Mouse (Mus musculus): Measurements from ENCODE around the gene Btf3.
A peak's percentile ranks its signal among the peaks of the same experiment; 100 is the strongest.

Gene Btf3

DNA sequence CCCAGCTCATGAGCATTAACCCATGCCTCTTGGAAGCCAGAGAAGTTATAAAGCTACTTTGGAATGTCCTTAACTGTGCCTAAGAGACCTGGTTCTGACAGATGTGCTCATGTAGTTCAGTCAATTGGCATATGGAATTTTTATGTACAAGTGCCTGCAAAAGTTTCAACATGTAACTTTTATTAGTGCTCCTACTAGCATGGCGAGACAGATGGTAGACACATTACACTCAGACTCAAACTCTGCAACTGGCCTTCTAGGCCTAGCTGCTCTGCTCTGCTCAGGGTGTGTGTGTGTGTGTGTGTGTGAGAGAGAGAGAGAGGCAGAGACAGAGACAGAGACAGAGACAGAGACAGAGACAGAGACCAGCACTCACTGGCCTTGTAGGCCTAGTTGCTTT lies 19.4 kb upstream of the Btf3 start:
- no peak for DNase-seq

DNA sequence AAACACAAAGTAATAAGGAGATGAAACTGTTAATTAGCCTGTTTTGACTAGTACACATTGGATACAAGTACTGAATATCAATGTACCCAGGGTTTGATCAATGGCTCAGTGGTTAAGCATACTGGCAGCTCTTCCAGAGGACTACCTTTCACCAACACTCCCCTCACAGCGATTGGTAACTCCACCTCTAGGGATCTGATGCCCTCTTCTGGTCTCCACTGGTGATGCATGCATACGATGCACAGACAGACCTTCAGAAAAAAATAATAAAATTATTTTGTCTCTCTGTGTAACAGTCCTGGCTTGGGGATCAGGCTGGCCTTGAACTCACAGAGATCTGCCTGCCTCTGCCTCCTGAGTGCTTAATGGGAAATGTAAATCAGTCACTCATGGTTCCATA lies 15.3 kb upstream of the Btf3 start:
- peak; percentile 41 to 43 for DNase-seq

GRCm38 (mm10) chr13:98325034-98325433 lies 8.2 kb upstream of the Btf3 start:
- DNase-seq = no peak

DNA sequence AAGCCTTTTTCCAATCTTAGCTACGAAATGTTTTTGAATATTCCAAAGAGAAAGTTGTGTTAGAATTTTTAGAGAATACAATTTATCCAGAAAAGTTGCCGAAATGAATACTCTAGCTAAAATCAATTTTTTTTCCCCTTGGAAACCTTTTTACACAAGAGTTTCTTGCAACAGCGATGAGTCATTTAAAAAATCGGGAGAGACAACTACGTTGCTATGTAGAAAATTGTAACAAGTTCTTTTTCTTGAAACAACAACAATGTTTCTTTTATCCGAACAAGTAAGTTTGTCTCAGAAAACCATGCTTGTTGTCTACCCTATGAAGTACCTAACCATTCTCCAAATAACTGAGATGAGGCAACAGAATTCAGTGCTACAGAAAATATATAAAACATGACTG lies 1.1 kb upstream of the Btf3 start:
- DNase-seq = no peak

DNA sequence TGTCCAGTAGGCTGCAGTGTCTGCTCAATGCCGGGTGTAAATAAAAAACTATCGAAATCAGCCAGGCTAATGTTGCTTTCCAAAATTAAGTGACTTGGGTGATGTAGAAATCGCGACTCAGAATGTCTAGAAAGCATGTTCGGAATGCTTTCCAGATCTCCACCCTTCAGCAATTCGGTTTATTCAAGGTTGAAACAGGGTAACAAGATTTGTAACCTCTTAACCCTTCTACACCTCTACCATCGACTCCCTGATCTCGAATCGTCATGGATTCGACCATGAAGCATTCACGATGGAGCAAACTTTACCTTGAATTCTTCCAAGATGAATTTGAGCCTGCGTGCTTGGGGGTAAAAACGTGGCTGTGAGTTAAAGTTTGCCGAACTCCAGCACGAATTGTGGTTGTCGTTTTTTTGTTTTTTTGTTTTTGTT lies 456 bp upstream of the Btf3 start:
- no peak for DNase-seq

- DNase-seq = no peak
Observed at GRCm38 (mm10) chr13:98316140-98316479, 696 bp downstream of the Btf3 start.

GRCm38 (mm10) chr13:98315124-98315523 lies 1.7 kb downstream of the Btf3 start:
- DNase-seq = peak in 1 of 2 experiments; percentile 16

DNA sequence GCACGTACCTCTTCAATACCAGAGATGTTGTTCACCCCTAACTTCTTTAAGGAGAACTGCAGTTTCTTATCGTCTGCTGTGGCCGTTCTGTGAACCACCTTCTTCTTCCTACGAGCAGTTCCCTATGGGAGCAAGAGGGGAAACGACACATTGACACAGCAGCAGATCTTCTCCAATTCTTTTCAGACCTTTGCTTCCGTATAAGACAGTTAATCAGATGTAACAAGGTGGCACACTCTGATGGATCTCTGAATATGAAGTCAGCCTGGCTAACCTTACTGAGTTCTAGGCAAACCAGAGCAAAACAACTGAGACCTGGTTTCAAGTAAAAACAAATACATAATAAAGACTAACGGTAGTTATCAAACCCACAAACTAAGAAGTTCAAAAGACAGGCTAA lies 3.2 kb downstream of the Btf3 start:
- DNase-seq = no peak

GRCm38 (mm10) chr13:98311597-98311996 lies 5.2 kb downstream of the Btf3 start:
- DNase-seq = no peak

- no peak for DNase-seq
Observed at GRCm38 (mm10) chr13:98308724-98309123, 8.1 kb downstream of the Btf3 start.

GRCm38 (mm10) chr13:98308004-98308403 lies 8.8 kb downstream of the Btf3 start:
- no peak for DNase-seq

DNA sequence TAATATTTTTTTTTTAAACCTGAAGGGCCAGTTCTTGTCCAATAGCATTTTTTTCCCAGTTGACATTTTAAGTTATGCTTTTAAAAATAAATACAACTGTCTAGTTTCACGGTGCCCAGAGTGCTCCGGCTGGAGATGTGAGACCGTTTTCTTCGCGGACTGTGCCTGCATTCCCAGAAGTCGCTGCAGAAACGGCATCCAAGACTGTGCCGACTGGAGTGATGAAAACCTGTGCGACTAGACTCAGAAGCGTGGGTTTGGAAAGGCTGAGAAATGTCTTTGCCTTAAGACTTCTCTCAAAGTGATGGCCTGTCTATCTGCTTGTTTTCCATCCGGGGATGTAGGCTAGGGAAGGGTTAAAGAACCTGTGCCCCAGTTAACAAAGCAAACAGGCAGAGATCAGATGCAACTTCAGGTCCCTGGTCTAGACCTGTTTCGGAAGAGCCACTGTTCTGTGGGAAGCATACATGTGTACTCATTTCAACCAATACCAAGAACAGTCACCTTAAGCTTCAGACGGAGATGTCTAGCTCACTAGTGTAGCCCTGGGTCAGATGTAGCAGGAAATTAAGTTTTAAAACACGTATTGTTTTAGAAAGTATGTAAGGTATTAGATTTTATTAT lies 9.8 kb downstream of the Btf3 start:
- DNase-seq = no peak

DNA sequence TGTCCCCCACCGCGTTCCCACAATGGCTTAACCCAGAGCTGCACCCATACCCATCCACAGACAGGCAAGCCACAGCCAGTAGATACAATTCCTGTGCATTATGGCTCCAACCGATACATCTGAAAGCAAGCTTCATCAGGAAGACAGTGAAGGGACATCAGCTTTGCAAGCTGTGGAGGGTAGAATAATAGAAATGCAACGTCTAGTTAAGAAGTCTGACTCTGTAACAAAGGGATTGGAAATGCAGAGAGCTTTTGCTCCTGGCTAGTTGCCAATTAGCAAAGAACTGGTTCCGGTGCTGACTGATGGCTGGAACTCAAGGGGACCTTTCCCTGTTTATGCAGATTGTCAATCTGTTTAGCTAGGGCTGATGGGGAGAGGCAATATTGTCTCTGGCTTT lies 10.4 kb downstream of the Btf3 start:
- DNase-seq = no peak

DNA sequence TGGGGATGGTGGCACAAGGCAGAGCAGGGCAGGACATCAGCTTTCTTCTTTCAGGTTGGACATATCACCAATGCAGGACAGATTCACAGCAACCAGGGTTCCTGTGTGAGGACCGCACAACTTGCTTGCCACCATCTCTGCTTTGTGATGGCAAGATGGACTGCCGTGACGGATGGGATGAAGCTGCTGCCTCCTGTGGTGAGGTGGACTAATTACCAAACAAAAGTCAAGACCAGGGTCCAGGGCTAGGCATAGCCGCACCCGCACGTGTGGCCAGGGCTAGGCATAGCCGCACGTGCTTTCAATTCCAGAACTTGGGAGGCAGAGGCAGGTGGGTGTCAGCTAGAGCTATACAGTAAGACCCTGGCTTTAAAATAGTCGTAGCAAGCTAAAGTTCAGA lies 11.5 kb downstream of the Btf3 start:
- DNase-seq = no peak

DNA sequence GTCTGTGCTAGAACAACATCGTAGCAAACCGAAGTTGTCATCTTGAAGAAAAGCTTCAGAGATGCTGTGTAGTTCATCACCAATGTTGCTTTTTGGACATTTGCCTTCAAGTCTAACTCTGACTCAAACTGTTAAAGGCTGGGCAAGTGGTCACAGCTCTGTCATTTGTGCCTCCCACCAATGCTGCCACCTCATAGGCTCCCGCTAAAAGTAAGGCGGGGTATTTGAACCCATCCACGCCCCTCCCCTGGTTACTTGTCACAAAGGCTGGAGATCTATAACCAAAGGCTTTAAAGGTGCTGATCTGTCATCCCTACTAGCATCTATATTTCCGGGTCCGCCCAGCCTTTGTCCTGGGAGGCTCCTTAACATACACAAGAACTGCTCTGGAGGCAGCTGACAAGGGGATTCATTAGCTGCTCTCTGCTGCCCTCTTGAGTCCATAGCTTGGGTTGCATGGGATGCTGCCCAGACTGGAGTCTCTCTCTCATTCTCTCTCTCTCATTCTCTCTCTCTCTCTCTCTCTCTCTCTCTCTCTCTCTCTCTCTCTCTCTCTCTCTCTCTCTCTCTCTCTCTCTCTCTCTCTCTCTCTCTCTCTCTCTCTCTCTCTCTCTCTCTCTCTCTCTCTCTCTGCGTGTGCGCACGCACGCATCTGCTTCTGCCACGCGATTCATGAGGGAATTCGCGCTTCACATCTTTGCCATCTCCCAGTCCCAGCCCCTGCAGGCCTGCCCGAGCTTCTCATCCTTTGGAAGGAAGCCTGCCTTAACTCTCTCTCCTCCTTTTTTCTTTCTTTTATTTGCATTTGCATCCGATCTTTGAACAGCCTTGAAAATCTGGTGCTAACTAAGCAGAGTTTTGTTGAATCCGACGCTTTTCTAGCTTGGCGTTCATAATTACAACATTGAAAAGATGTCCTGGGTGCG lies 17.7 kb downstream of the Btf3 start:
- peak; percentile 53 to 65 for DNase-seq

GRCm38 (mm10) chr13:98297883-98298482 lies 18.8 kb downstream of the Btf3 start:
- DNase-seq = no peak

DNA sequence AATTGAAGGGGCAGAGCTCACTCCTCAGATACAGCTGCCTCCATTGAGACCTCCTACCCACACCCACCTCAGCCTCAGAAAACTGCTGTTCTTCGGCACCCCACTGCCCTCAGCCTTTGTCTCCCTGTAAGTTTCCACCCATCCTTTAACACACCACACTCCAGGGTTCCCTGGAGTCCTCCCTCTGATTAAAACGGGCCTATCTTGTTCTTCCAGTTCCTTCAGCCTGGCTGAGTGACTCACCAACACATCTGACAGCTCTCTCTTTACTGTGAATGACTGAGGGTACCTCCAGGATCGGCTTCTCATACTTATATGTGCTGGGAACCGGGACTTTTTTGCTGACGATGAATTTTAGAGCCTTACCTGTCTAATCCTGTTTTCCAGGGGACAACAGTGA lies 20.7 kb downstream of the Btf3 start:
- peak in 1 of 2 experiments; percentile 14 for DNase-seq

GRCm38 (mm10) chr13:98291712-98292111 lies 25.1 kb downstream of the Btf3 start:
- DNase-seq = no peak

DNA sequence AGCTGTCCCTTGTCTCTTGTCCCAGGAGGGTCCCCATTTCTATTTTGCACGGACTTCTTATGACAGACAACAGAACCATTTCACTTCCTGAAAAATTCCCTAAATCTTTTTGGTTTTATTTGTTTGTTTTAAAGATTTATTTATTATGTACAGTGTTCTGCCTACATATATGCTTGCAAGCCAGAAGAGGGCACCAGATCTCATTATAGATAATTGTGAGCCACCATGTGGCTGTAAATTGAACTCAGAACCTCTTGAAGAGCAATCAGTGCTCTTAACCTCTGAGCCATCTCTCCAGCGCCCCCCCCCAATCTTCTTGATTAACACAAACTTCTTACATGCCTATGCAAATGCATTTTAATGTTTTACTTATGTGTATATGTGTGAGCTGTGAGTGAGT lies 26.1 kb downstream of the Btf3 start:
- DNase-seq = no peak

DNA sequence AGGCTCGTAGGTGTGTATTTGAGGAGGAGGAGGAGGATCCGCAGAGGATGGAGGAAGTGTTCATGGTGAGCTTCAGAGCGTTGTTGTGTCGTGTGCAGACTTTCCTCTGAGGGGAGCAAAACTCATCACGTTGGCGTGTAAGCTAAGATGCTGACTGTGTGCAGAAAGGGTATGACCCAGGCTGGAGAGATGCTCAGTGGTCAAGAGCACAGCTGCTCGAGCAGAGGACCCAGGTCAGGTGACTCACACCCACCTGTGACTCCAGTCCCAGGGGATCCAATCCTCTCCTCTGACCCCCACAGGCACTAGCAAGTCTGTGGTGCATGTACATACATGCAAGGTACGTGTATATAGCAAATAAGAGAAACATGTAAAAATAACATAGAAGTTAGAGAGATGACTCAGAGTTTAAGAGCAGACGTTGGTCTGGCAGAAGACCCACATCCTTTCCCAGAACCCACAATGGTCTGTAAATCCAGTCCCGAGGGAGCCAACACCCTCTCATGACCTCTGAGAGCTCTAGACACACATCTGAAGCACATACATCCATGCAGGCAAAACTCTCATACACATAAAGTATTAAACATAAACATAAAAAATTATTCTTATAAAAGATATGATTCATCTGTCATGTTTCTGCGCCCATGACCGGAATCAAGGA lies 35.7 kb downstream of the Btf3 start:
- no peak for DNase-seq

DNA sequence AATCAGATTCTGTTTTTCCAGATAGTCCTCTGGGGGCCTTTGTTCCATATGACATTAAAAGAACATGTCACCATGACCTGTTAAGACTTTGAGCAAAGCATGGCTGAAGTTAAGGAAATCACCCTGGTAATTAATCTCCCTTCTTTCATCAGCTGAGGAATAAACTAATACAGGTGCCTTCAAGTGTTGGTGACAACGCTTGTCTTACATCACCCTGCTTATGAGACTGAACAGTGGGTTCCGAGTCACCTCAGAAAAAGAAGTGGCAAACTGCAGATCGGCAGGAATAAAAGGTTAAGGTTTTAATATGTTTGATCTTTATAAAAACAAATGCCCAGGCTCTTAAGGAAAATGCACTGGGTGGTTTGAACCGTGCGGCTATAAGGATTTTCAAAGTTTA lies 37.1 kb downstream of the Btf3 start, which contains the start of gene Gm21976:
Gene Gm21976, plus strand, starts transcription at position 202 of the 400 bp plus-strand sequence.
- no peak for DNase-seq

GRCm38 (mm10) chr13:98277501-98277900 lies 39.3 kb downstream of the Btf3 start:
- DNase-seq = no peak

- DNase-seq = no peak
Observed at GRCm38 (mm10) chr13:98276253-98276652, 40.6 kb downstream of the Btf3 start.

Data from lung, adult 18-20 months (tissue).